Mouse (Mus musculus): ENCODE measurements around the gene Cadm1. TPM values are rescaled to one million over a fixed set of nuclear protein-coding genes. Genes with fewer than 3 reads are reported as not detected.

The Cadm1 gene
- total RNA-seq, 1 experiment from 2014 or later, result 35.6 TPM

- no peak for DNase-seq
Observed at GRCm38 (mm10) chr9:47741751-47742150, 211.8 kb downstream of the Cadm1 start.

- no peak for DNase-seq
Observed at GRCm38 (mm10) chr9:47744916-47745315, 214.9 kb downstream of the Cadm1 start.

GRCm38 (mm10) chr9:47745716-47746115, 215.7 kb downstream of the Cadm1 start:
- no peak for DNase-seq

- DNase-seq, result no peak
Observed at GRCm38 (mm10) chr9:47749160-47749559, 219.2 kb downstream of the Cadm1 start.

- no peak for DNase-seq
Observed at GRCm38 (mm10) chr9:47752516-47752915, 222.5 kb downstream of the Cadm1 start.

GRCm38 (mm10) chr9:47753127-47753526, 223.2 kb downstream of the Cadm1 start:
- no peak for DNase-seq

- no peak for DNase-seq
Observed at GRCm38 (mm10) chr9:47755119-47755518, 225.1 kb downstream of the Cadm1 start.

- no peak for DNase-seq
Observed at GRCm38 (mm10) chr9:47757798-47758197, 227.8 kb downstream of the Cadm1 start.

GRCm38 (mm10) chr9:47758320-47758719, 228.3 kb downstream of the Cadm1 start:
- no peak for DNase-seq

- DNase-seq, result no peak
Observed at GRCm38 (mm10) chr9:47759807-47760206, 229.8 kb downstream of the Cadm1 start.

GRCm38 (mm10) chr9:47761601-47762000, 231.6 kb downstream of the Cadm1 start:
- no peak for DNase-seq

- no peak for DNase-seq
Observed at GRCm38 (mm10) chr9:47762913-47763312, 232.9 kb downstream of the Cadm1 start.

- DNase-seq, result no peak
Observed at GRCm38 (mm10) chr9:47764920-47765319, 234.9 kb downstream of the Cadm1 start.

GRCm38 (mm10) chr9:47765323-47765722, 235.3 kb downstream of the Cadm1 start:
- DNase-seq, result no peak

GRCm38 (mm10) chr9:47766342-47766741, 236.4 kb downstream of the Cadm1 start:
- DNase-seq, result no peak

- no peak for DNase-seq
Observed at GRCm38 (mm10) chr9:47770836-47771235, 240.9 kb downstream of the Cadm1 start.

- no peak for DNase-seq
Observed at GRCm38 (mm10) chr9:47771953-47772352, 242.0 kb downstream of the Cadm1 start.

- DNase-seq, result no peak
Observed at GRCm38 (mm10) chr9:47772750-47773149, 242.8 kb downstream of the Cadm1 start.

- DNase-seq, result no peak
Observed at GRCm38 (mm10) chr9:47776941-47777919, 247.3 kb downstream of the Cadm1 start.

- DNase-seq, result no peak
Observed at GRCm38 (mm10) chr9:47778438-47778837, 248.5 kb downstream of the Cadm1 start.

- DNase-seq, result no peak
Observed at GRCm38 (mm10) chr9:47779291-47779690, 249.3 kb downstream of the Cadm1 start.

GRCm38 (mm10) chr9:47786642-47787041, 256.7 kb downstream of the Cadm1 start:
- no peak for DNase-seq

GRCm38 (mm10) chr9:47798478-47798877, 268.5 kb downstream of the Cadm1 start:
- no peak for DNase-seq

GRCm38 (mm10) chr9:47801242-47801641, 271.3 kb downstream of the Cadm1 start:
- DNase-seq, result no peak
